Mouse (Mus musculus) cortical plate, adult 2 months (tissue): ENCODE measurements around the gene Katnal1. TPM values are rescaled to one million over a fixed set of nuclear protein-coding genes. Genes with fewer than 3 reads are reported as not detected.

ENCODE experiments used
- H3K27ac ChIP-seq: fragments of 200-500 bp; 2 replicates; pipeline ENCODE4 v1.5.1; 2012; ENCODE audit warnings: low read length, control low read depth, inconsistent platforms; ENCODE audit not compliant: insufficient read depth
- H3K4me1 ChIP-seq: fragments of 200-500 bp; 2 replicates; pipeline ENCODE4 v1.6.1; 2011; ENCODE audit warnings: low read length; ENCODE audit not compliant: control insufficient read depth, insufficient read depth
- H3K4me3 ChIP-seq: fragments of 200-500 bp; 2 replicates; pipeline ENCODE4 v1.5.1; 2011; ENCODE audit warnings: mild to moderate bottlenecking, low read length, control low read depth; ENCODE audit not compliant: insufficient read depth
- CTCF ChIP-seq: fragments of 200-500 bp; IDR thresholded peaks from 2 replicates; pipeline ENCODE4 v1.5.1; 2011; ENCODE audit warnings: mild to moderate bottlenecking, control low read depth, low read length; ENCODE audit not compliant: insufficient read depth; ENCODE audit errors: extremely low read depth
- POLR2A ChIP-seq: fragments of 200-500 bp; IDR thresholded peaks from 2 replicates; pipeline ENCODE4 v1.6.1; 2011; ENCODE audit warnings: mild to moderate bottlenecking, low read length, control low read depth; ENCODE audit not compliant: insufficient read depth; ENCODE audit errors: extremely low read depth
- polyA plus RNA-seq: library from polyadenylated mRNA; depleted of rRNA; stranded (reverse); fragments of >200 nt; gene quantifications from 2 replicates; pipeline ENCODE4 v1.2.3, GENCODE M21; 2012; rRNA removed

Gene Katnal1
- 42.9 and 43.1 TPM in 2 replicates for polyA plus RNA-seq

- peak within 1 kb of the TSS; percentile 58 for H3K4me3 ChIP-seq
- TF ChIP-seq CTCF (no peak), POLR2A (no peak)
- H3K4me1 ChIP-seq: peaks cover under 1% of the 10 kb centered on the region
- H3K27ac ChIP-seq: peak within 1 kb of the TSS; percentile 91
These were observed at the start of gene Katnal1 for GRCm38 (mm10) chr5:148929116-148929449. TSS of gene Katnal1 (minus strand) at chr5:148929320.

GRCm38 (mm10) chr5:148978458-148979165, 49.5 kb upstream of the Katnal1 start:
- H3K27ac ChIP-seq: no peak overlapping the region
- TF ChIP-seq CTCF: no peak
- no peak for TF ChIP-seq POLR2A
- no peaks in the 10 kb centered on the region for H3K4me1 ChIP-seq

GRCm38 (mm10) chr5:148977698-148978457, 48.8 kb upstream of the Katnal1 start:
- H3K4me3 ChIP-seq: no peak overlapping the region
- H3K27ac ChIP-seq: no peak overlapping the region
- peaks cover 1% of the 10 kb centered on the region; the same call in 1 of the 2 replicates for H3K4me1 ChIP-seq
- no peak for TF ChIP-seq POLR2A
- TF ChIP-seq CTCF: no peak

More at GRCm38 (mm10) chr5:148978458-148979165, 49.5 kb upstream of the Katnal1 start:
- H3K4me3 ChIP-seq: no peak overlapping the region

GRCm38 (mm10) chr5:148976876-148977275, 47.8 kb upstream of the Katnal1 start:
- H3K27ac ChIP-seq: no peak overlapping the region
- peaks cover 3% of the 10 kb centered on the region; the same call in 1 of the 2 replicates for H3K4me1 ChIP-seq
- no peak overlapping the region for H3K4me3 ChIP-seq
- TF ChIP-seq POLR2A (no peak), CTCF (no peak)

- Histone ChIP-seq H3K4me1 (peaks cover 3% of the 10 kb centered on the region; the same call in 1 of the 2 replicates), H3K4me3 (no peak overlapping the region), H3K27ac (no peak overlapping the region)
- TF ChIP-seq CTCF (no peak), POLR2A (no peak)
These were observed 45.9 kb upstream of the Katnal1 start for GRCm38 (mm10) chr5:148975035-148975434.

GRCm38 (mm10) chr5:148973019-148973668, 44.0 kb upstream of the Katnal1 start:
- TF ChIP-seq POLR2A (no peak), CTCF (no peak)
- H3K4me3 ChIP-seq: no peak overlapping the region
- peaks cover 3% of the 10 kb centered on the region; the same call in 1 of the 2 replicates for H3K4me1 ChIP-seq
- no peak overlapping the region for H3K27ac ChIP-seq

- Histone ChIP-seq H3K4me3 (no peak overlapping the region), H3K27ac (no peak overlapping the region), H3K4me1 (peaks cover 4% of the 10 kb centered on the region; the same call in 1 of the 2 replicates)
- TF ChIP-seq CTCF (no peak), POLR2A (no peak)
These were observed 43.0 kb upstream of the Katnal1 start for GRCm38 (mm10) chr5:148972167-148972566.

- TF ChIP-seq POLR2A: no peak
- no peak for TF ChIP-seq CTCF
- Histone ChIP-seq H3K4me1 (peaks cover 10% of the 10 kb centered on the region), H3K27ac (no peak overlapping the region), H3K4me3 (no peak overlapping the region)
These were observed 40.5 kb upstream of the Katnal1 start for GRCm38 (mm10) chr5:148969648-148970047.

GRCm38 (mm10) chr5:148968958-148969576, 39.9 kb upstream of the Katnal1 start:
- no peak for TF ChIP-seq CTCF
- H3K27ac ChIP-seq: no peak overlapping the region

GRCm38 (mm10) chr5:148968179-148968578, 39.1 kb upstream of the Katnal1 start:
- Histone ChIP-seq H3K4me3 (no peak overlapping the region), H3K27ac (no peak overlapping the region), H3K4me1 (peaks cover 14% of the 10 kb centered on the region)
- TF ChIP-seq CTCF: no peak
- no peak for TF ChIP-seq POLR2A

More at GRCm38 (mm10) chr5:148968958-148969576, 39.9 kb upstream of the Katnal1 start:
- H3K4me1 ChIP-seq: peaks cover 14% of the 10 kb centered on the region
- H3K4me3 ChIP-seq: no peak overlapping the region
